Mouse (Mus musculus) neural tube, embryonic 14.5 days (tissue): ENCODE results near the gene Igsf21. TPM values are rescaled to one million over a fixed set of nuclear protein-coding genes. Genes with fewer than 3 reads are reported as not detected.

Experiments used
- ATAC-seq: fragments of 200-750 bp; cut with Nextera tagmentation; 2 replicates; pipeline ENCODE4 v1.8.0; 2017; ENCODE audit warnings: low read depth, mild to moderate bottlenecking, moderate TSS enrichment, moderate library complexity
- H3K27ac ChIP-seq: fragments of 300-500 bp; sonication (generic); 2 replicates; pipeline ENCODE4 v1.5.1; 2014; ENCODE audit warnings: low read depth, mild to moderate bottlenecking, control low read depth, low read length, moderate library complexity, mixed read lengths
- H3K27me3 ChIP-seq: fragments of 300-500 bp; sonication (generic); 2 replicates; pipeline ENCODE4 v1.6.1; 2014; ENCODE audit warnings: low read length; ENCODE audit not compliant: control insufficient read depth, insufficient read depth
- H3K36me3 ChIP-seq: fragments of 300-500 bp; sonication (generic); 2 replicates; pipeline ENCODE4 v1.6.1; 2014; ENCODE audit warnings: low read length, mixed read lengths; ENCODE audit not compliant: control insufficient read depth, insufficient read depth
- H3K4me1 ChIP-seq: fragments of 300-500 bp; sonication (generic); 2 replicates; pipeline ENCODE4 v1.6.1; 2014; ENCODE audit warnings: low read length; ENCODE audit not compliant: control insufficient read depth, insufficient read depth
- H3K4me2 ChIP-seq: fragments of 300-500 bp; sonication (generic); 2 replicates; pipeline ENCODE4 v1.6.1; 2014; ENCODE audit warnings: mild to moderate bottlenecking, low read depth, low read length, control low read depth
- H3K4me3 ChIP-seq: fragments of 300-500 bp; sonication (generic); 2 replicates; pipeline ENCODE4 v1.5.1; 2014; ENCODE audit warnings: low read depth, low read length, control low read depth, mixed read lengths
- H3K9ac ChIP-seq: fragments of 300-500 bp; sonication (generic); replicated peaks from 2 replicates; pipeline ENCODE4 v1.6.1; 2014; ENCODE audit warnings: low read depth, mild to moderate bottlenecking, control low read depth, low read length, mixed read lengths
- H3K9me3 ChIP-seq: fragments of 300-500 bp; sonication (generic); 2 replicates; pipeline ENCODE4 v1.6.1; 2016; ENCODE audit warnings: low read length; ENCODE audit not compliant: control insufficient read depth
- WGBS: fragments of 180-500 bp; shearing (Covaris S2); extraction: QIAGEN DNeasy Blood & Tissue Kit; methylation state at CpG from one replicate; pipeline ENCODE4 v1.1.7; 2014; 5-methylcytosine and 5-hydroxymethylcytosine counted together
- polyA plus RNA-seq: library from polyadenylated mRNA; unstranded; fragments of >200 nt; fragmentation: Nextera tagmentation; extraction: Ambion mirVana; gene quantifications from 2 replicates; pipeline ENCODE4 v1.2.1, GENCODE M21; 2014

Igsf21 gene
- polyA plus RNA-seq, 1 experiment from 2014 or later, result 95.1 TPM

GRCm38 (mm10) chr4:140258968-140259367 lies 12.4 kb upstream of the Igsf21 start:
- no peak overlapping the region for H3K27ac ChIP-seq
- H3K4me1 ChIP-seq, result no peaks in the 10 kb centered on the region
- H3K4me2 ChIP-seq, result no peak overlapping the region
- H3K27me3 ChIP-seq, result no peaks in the 10 kb centered on the region
- WGBS, result 20% methylated on average over 6 of the region's 6 CpGs
- no peaks in the 10 kb centered on the region for H3K36me3 ChIP-seq
- H3K9me3 ChIP-seq, result no peaks in the 10 kb centered on the region
- peak; percentile 54; the same call in 1 of the 2 replicates for ATAC-seq
- H3K9ac ChIP-seq, result no peak overlapping the region
- H3K4me3 ChIP-seq, result no peak overlapping the region

DNA sequence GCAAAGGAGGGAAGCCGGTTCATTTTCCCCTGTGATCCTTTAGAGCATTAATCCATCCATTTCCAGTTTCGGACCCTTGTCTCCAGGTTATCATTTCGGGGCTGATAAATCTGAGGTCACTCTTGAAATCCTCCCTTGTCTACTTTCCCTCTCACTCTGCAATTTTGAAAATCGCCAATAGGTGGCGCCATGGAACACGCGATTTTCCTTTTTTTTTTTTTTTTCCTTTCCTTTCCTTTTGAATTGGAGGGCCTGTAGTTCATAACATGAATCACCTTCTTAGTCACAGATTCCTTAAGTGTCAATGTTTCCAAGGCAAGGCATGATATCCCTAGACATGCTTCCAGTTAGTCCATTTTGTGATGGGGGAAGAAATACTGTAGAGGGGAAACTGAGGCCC lies 5.8 kb upstream of the Igsf21 start:
- no peak overlapping the region for H3K9ac ChIP-seq
- H3K36me3 ChIP-seq, result no peaks in the 10 kb centered on the region
- H3K4me1 ChIP-seq, result 0 out of 2 replicates have a peak, but pooled peaks cover 4% of the 10 kb centered on the region
- H3K27me3 ChIP-seq, result peaks cover 7% of the 10 kb centered on the region
- H3K9me3 ChIP-seq, result no peaks in the 10 kb centered on the region
- no peak for ATAC-seq
- H3K4me3 ChIP-seq, result no peak overlapping the region
- no peak overlapping the region for H3K4me2 ChIP-seq
- 13% methylated on average over 7 of the region's 7 CpGs for WGBS
- H3K27ac ChIP-seq, result no peak overlapping the region

GRCm38 (mm10) chr4:140249011-140249744 lies 2.6 kb upstream of the Igsf21 start:
- Histone ChIP-seq H3K4me3 (no peak overlapping the region), H3K4me2 (no peak overlapping the region), H3K9me3 (no peaks in the 10 kb centered on the region), H3K9ac (no peak overlapping the region), H3K27me3 (peaks cover 11% of the 10 kb centered on the region), H3K27ac (no peak overlapping the region), H3K36me3 (no peaks in the 10 kb centered on the region), H3K4me1 (peaks cover 17% of the 10 kb centered on the region)
- no peak for ATAC-seq
- 4% methylated on average over 22 of the region's 22 CpGs for WGBS

- WGBS, result 5% methylated on average over 8 of the region's 8 CpGs
- H3K27ac ChIP-seq, result no peak overlapping the region
Observed at GRCm38 (mm10) chr4:140248396-140248795, 1.8 kb upstream of the Igsf21 start.

DNA sequence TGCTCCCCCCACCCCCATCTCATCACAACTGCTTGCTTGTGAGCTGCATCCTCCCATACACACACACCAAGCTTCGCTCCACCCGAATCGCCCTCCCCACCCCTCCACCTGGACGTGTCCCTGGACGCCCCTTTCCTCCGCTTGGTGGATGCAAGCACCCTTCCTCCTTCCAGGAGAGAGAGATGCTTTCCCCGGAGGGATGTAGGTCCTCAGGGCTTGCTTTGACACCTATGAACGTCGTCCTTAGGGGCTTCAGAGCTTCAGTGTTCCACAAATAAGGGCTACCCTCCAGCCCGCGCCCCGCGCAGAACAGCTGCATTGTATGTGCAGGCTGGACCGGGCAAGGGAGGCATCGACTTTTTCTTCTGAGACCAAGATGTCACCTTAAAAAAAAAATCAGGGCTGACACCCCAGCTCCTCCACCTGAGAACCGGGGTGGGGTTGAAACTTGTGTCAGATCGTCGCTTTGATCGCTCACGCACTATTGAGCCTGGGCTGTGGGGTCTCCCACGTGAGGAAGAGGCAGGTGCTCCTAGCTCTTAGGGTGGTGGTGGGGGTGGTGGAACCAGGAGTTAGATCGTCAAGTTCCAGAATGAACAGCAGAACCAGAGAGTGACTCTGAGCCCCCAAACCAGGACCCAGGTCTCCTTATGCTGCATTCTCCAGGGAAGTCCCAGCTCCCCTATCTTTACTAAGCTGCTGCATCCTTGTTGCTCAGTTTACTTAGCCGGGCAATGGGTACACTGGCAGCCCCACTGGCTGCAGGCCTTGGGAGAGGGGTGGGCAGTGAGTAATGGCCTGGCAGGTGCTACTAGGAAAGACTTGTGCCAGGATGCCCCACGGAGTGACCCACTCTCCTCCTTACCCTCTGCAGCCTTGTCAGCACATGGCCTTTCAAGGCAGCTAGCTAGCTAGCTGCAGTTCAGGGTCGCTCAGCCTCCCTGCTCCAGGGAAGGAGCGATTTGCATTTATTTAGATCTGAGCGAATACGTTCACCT lies 721 bp upstream of the Igsf21 start:
- H3K27ac ChIP-seq, result no peak overlapping the region
- peak overlapping the region; percentile 92 for H3K9ac ChIP-seq
- peaks cover 28% of the 10 kb centered on the region for H3K4me1 ChIP-seq

More at GRCm38 (mm10) chr4:140248396-140248795, 1.8 kb upstream of the Igsf21 start:
- Histone ChIP-seq H3K4me3 (no peak overlapping the region), H3K9ac (no peak overlapping the region), H3K4me1 (peaks cover 22% of the 10 kb centered on the region), H3K36me3 (no peaks in the 10 kb centered on the region), H3K27me3 (peaks cover 11% of the 10 kb centered on the region), H3K9me3 (no peaks in the 10 kb centered on the region), H3K4me2 (no peak overlapping the region)
- no peak for ATAC-seq

GRCm38 (mm10) chr4:140245286-140246179 lies 1.1 kb downstream of the Igsf21 start:
- peaks cover 12% of the 10 kb centered on the region for H3K27me3 ChIP-seq
- H3K4me1 ChIP-seq, result peaks cover 28% of the 10 kb centered on the region
- peak overlapping the region; percentile 92 for H3K9ac ChIP-seq
- H3K9me3 ChIP-seq, result no peaks in the 10 kb centered on the region
- 0 out of 2 replicates have a peak, but pooled peaks have one; percentile 22 for ATAC-seq
- peak overlapping the region; percentile 63 for H3K4me3 ChIP-seq
- 1% methylated on average over 23 of the region's 23 CpGs for WGBS
- H3K36me3 ChIP-seq, result no peaks in the 10 kb centered on the region
- H3K4me2 ChIP-seq, result peak overlapping the region; percentile 69
- peak overlapping the region; percentile 78 for H3K27ac ChIP-seq

More for the DNA sequence above, 721 bp upstream of the Igsf21 start:
- Histone ChIP-seq H3K27me3 (peaks cover 15% of the 10 kb centered on the region), H3K9me3 (no peaks in the 10 kb centered on the region), H3K4me3 (peak overlapping the region; percentile 63), H3K4me2 (peak overlapping the region; percentile 69), H3K36me3 (no peaks in the 10 kb centered on the region)
- ATAC-seq, result no peak
- WGBS, result 6% methylated on average over 28 of the region's 28 CpGs

GRCm38 (mm10) chr4:140244835-140245234 lies 1.7 kb downstream of the Igsf21 start:
- no peaks in the 10 kb centered on the region for H3K36me3 ChIP-seq
- no peak overlapping the region for H3K9ac ChIP-seq
- no peak overlapping the region for H3K27ac ChIP-seq
- peaks cover 12% of the 10 kb centered on the region for H3K27me3 ChIP-seq
- H3K4me2 ChIP-seq, result peak overlapping the region; percentile 69
- no peak for ATAC-seq
- H3K4me1 ChIP-seq, result peaks cover 28% of the 10 kb centered on the region
- H3K9me3 ChIP-seq, result no peaks in the 10 kb centered on the region
- peak overlapping the region; percentile 63 for H3K4me3 ChIP-seq
- 1% methylated on average over 10 of the region's 10 CpGs for WGBS

- WGBS, result 1% methylated on average over 38 of the region's 40 CpGs
- peaks cover 28% of the 10 kb centered on the region for H3K4me1 ChIP-seq
- H3K9ac ChIP-seq, result no peak overlapping the region
- H3K36me3 ChIP-seq, result no peaks in the 10 kb centered on the region
- H3K4me2 ChIP-seq, result peak overlapping the region; percentile 69
- H3K4me3 ChIP-seq, result peak overlapping the region; percentile 63
- H3K27me3 ChIP-seq, result peaks cover 12% of the 10 kb centered on the region
- H3K27ac ChIP-seq, result no peak overlapping the region
- ATAC-seq, result no peak
- no peaks in the 10 kb centered on the region for H3K9me3 ChIP-seq
Observed at GRCm38 (mm10) chr4:140244161-140244813, 2.3 kb downstream of the Igsf21 start.
